Mouse (Mus musculus): ENCODE measurements around the gene Pogz.
"Not testable (repeated sequence)": the region's sequence is repeated elsewhere in the genome, so short reads cannot be mapped to it uniquely, and the experiment has no call there.

The Pogz gene

DNA sequence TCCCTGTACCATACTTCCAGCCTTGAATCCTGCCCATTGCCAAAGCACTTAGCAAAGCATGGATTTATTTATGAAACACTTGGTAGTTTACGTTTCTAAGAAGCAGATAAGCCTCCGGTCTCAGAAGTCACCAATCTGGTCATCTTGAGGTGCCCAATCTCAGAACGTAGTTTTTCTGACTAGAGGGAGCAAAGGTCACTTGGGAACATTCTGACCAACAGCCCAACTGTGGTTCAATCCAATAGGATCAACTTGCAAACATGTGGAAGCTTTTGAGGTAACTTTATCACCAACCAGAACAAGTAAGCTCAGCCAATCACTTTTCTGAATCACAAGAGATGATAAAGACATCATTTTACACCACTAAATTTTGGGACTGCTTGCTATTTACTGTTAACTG, 2.0 kb upstream of the Pogz start:
- DNase-seq = no peak

GRCm38 (mm10) chr3:94837959-94838496, 661 bp downstream of the Pogz start:
- peak; percentile 89 for DNase-seq

DNA sequence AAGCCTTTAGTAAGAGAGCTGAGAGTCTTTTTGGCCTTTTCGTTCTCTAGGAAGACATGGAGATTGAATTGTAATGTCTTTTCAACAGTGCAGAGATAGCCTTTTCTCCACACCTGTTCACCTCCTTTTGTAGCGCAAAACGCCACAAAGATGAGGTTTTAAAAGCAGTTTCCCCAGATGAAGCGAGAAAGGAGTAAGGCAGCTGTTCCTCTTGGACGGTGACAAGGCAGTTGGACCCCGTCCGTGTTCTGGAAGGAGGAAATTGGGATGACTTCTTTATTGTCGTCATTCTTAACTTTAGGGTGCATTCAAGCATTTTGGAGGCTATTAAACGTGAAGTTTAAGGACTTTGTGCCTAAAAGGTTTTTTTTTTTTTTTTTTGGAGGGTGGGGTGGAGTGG, 1.3 kb downstream of the Pogz start:
- peak; percentile 48 for DNase-seq

GRCm38 (mm10) chr3:94839101-94839500, 1.7 kb downstream of the Pogz start:
- no peak for DNase-seq

- DNase-seq = peak; percentile 21
Observed at GRCm38 (mm10) chr3:94847382-94847781, 10.0 kb downstream of the Pogz start.

GRCm38 (mm10) chr3:94849338-94849737, 12.0 kb downstream of the Pogz start:
- DNase-seq = peak; percentile 87

GRCm38 (mm10) chr3:94851731-94852130, 14.4 kb downstream of the Pogz start:
- no peak for DNase-seq

GRCm38 (mm10) chr3:94852215-94852614, 14.8 kb downstream of the Pogz start:
- no peak for DNase-seq

- no peak for DNase-seq
Observed at GRCm38 (mm10) chr3:94859471-94859870, 22.1 kb downstream of the Pogz start.

DNA sequence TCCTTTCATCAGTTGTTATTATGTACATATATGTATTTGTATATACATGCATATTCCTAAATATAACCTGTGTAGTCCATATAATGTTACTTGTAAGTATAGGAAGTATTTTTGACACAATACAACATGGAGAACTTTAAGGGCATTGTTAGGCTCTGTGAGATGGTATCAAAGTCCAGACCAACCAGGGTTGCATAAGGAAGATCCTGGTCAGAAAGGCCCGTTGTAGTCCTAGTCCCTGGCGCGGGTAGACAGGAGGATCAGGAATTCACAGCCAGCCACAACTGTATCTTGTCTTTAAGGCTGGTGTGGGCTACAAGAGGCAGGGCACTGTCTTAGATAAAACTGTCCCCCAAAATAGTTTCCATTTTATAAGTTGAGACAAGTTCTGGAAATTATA, 31.6 kb downstream of the Pogz start:
- DNase-seq = no peak

DNA sequence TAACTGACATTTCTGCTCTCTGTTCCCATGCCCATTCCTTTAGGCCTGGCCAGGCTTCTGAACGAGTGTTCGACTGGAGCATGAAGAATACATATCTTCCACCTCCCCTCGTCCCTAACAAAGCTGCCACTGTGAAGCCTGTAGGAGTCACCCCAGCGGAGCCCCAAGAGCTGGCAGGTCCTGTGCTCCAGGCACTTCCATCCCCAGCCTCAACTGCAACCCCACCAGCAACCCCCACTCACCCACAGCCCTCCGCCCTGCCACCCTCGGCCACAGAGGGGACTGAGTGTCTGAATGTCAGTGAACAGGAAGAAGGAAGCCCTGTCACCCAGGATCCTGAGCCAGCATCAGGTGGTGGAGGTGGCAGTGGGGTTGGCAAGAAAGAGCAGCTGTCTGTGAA, 41.3 kb downstream of the Pogz start:
- no peak for DNase-seq

DNA sequence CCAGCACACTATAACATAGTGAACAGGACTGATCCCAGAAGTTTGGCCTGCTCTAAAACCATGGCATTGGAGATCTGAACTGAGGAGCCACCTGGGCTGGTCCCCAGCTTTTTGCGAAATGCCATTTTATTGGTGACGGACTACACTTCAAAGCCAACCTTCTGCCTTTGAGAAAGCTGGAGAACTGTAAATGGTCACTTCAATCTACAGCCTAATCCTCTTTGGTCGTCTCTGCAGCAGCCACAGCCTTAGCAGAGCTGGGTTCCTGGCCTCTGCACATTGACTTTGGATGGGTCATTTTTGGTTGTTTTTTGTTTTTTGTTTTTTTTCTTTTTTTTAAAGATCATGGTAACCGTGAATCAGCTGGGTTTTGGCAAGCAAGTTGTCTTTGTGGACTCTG, 44.5 kb downstream of the Pogz start:
- no peak for DNase-seq

GRCm38 (mm10) chr3:94882579-94882978, 45.2 kb downstream of the Pogz start:
- no peak for DNase-seq

GRCm38 (mm10) chr3:94886316-94887224, 49.2 kb downstream of the Pogz start, which contains the start of gene Psmb4:
TSS of gene Psmb4 (minus strand) at chr3:94886961.
- peak; percentile 91 for DNase-seq

DNA sequence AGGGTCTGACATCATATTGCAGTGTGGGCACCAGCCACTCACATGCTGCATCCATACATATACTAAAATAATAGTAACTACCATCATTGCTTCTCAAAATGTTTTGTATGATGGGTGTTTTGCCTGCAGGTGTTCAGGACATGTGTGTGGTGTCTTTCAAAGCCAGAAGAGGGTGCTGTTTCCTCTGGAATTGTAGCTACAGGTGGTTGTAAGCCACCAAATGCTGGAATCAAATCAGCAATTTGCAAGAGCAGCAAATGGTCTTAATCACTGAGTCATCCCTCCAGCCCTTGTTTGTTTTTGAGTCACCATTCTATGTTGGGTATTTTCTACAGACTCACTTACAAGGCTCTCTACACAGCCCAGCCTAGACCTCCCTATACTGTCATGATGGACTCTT, 51.2 kb downstream of the Pogz start:
- DNase-seq = peak; percentile 53

DNA sequence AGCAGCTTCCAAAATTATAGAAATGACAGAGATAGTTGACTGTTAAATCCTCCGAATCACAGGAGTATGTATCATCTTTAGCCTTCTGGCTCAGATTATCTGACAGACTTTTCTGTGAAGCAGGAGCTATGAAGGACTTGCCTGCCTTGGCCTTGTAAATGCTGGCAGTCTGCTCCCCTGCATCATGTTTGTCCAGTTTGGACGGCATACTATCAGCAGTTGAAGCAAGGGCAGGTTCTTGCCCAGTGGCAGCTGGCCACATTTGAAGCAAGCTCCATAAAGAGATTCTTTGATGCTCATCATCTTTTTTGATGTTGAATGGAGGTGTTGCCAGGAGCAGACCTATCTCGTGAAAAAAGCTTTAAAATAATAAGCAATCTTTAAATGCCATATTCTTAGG, 56.7 kb downstream of the Pogz start:
- no peak for DNase-seq

DNA sequence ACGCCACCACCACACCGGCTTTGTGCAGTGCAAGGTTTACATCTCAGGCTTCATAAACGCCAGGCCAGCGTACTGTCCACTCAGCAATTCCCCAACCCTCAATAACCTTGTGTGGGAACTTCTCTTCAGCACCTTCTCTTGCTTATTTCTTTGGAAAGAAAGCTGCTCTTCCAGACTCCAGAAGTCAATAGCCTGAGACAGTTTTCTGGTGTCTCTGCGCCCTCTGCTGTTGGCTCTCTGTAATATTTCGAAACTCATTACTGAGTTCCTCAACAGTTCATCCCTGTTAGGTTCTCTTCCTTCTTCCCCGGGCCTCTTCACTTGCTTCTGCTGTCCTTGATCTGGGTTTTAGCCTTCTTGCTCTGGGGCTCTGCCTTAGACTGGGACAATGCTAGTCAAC, 65.4 kb downstream of the Pogz start:
- DNase-seq = peak; percentile 83

DNA sequence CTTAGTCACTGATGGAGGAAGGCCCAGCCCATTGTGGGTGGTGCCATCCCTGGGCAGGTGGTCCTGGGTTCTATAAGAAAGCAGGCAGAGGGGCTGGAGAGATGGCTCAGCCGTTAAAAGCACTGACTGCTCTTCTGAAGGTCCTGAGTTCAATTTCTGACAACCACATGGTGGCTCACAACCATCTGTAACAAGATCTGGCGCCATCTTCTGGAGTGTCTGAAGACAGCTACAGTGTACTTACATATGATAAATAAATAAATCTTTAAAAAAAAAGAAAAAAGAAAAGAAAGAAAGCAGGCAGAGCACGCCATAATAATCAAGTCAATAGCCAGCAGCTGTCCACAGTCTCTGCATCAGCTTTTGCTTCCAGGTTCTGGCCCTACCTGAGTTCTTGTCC, 67.4 kb downstream of the Pogz start:
- DNase-seq = not testable (repeated sequence)

DNA sequence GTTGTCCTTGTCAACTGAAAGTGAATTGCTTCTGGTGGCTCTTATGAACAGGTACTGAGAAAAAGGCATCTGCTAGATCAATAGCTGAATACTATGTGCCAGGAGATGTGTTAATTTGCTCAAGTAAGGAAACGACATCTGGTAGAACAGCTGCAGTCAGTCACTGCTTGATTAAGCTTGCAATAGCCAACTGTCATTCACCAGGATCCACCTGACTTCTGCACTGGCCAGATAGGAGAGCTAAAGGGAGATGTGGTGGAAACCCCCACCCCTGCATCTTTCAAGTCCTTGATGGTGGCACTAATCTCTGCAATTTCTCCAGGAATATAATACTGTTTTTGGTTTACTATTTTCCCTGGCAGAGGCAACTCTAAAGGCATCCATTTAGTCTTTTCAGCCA, 69.1 kb downstream of the Pogz start:
- DNase-seq = no peak

DNA sequence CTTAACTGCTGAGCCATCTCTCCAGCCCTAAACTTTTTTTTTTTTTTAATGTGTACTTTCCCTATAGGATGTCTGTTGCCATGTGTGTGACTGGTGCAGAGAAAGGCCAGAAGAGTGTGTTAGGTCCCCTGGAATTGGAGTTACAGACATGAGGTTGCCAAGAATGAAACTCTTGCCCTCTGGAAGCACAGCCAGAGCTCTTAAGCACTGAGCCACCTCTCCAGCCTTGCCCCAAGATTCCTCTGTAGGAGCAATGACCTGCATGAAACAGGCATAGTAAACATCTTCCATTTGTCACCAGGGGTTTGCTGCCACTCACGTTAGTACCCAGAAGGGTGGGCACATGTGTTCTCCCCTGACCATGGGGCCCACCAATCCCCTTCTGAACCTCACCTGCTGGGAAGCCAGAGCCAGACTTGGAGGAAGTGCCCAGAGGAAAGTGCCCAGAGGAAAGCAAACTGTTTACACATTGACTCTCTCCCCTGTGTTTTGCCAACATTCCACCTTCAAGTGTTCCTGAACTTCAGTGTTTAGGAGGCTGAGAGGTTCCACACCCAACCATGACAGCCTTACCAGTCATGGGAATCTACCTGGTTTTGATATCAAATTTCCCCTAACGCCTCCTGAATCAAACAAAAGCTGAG, 73.8 kb downstream of the Pogz start:
- no peak for DNase-seq

DNA sequence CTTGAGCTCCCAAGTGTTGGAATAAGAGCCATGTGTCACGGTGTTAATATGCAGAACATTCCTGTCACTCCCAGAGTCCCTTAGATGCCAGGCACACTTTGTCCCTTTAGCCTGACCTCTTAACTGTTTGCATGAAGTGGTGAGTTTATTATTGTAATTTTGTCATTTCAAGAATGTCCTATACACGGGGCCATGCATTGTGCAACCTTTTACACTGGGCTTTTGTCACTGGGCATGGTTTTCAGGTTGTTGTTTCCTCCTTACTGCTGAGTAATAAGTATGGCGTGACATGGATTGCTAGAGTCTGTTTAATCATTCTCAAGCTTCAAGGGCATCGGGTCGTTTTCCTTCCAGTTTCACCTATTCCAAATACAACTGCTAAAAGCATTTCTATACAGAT, 76.4 kb downstream of the Pogz start:
- DNase-seq = peak; percentile 37

DNA sequence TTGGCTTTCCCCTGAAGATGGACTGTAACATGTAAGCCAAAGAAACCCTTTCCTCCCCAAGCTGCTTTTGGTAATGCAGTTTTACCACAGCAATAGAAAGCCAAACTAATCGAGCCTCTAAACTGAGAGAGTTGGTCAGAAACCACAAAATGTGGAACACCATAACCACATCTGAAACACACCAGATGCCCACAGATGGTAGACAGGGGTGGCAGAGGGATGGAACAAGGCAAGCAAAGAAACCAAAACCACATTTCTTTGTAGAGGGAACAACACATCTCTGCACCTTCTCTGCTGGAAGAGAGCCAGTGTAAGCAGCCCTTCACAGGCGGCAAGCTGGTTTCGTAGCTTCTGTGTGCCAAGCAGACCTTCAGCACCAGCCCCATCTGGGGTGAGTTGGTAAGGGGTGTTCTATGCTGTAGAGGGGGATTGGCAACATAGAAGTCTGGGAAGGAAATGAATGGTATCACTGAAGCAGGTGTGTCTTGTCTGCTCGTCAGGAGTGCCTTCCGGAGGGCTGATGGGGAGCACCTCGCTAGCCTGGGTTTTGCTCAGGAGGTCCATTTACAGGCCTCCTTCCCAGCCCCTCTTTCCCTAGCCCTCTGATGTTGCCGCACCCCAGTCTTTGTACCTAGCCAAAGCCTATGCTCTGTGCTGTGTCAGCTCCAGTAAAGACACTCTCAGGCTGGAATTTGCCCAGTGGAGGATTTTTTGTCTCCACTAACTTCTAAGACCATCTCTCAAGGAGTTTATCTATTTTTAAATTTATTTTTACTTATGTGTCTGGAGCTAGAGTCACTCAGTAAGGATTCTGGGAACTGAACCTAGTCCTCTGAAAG, 78.8 kb downstream of the Pogz start:
- DNase-seq = peak; percentile 42

DNA sequence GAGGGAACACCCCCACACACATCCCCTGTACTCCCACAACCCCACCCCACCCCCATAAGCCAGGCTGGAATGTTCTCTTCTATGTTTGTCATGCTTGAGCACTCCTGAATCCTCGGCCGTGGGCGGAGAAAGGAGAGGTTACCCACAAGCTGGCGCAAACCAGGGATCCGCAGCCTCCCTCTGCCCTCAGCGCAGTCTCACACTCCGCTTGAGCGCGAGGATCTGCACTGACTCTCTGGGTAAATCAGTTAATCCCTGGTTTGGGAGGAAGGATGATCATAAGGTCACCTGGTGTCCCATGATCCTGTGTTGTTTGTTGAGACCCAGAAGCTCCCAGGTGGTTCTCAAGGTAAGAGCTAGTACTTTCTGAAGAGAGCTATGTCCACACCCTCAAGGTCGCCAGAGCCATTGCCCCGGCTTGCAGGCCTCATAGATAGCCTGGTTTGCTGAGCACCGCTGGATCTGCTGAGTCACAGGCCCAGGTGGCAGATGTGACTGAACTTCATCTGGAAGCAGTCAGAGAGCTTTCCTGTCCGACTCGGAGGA, 80.5 kb downstream of the Pogz start:
- DNase-seq = peak; percentile 83
